26 mouse cellular contexts compared by ENCODE assay signal in genomic region chr4:46043361-46043760, GRCm38 (mm10). TPM values are rescaled to one million over a fixed set of nuclear protein-coding genes. Genes with fewer than 3 reads are reported as not detected.
A peak's percentile ranks its signal among the peaks of the same experiment; 100 is the strongest.
DNase-seq lines count a peak whose midpoint lies in the region; ATAC-seq and TF ChIP-seq lines count a peak whose summit lies in the region.
"Had no signal": no experiment of that assay in that cellular context is flagged by ENCODE, and none has a peak within 500 bp of the region (broad histone marks: within the 10 kb centered on the region; RNA-seq: fewer than 3 reads in every experiment).

No protein-coding gene starts in this region.

- H3K4me2 ChIP-seq in heart, embryonic 13.5 days: peak overlapping the region; percentile 84
- H3K4me2 ChIP-seq in liver, embryonic 11.5 days: peak overlapping the region; percentile 93
- peak overlapping the region; percentile 38 for H3K4me2 ChIP-seq in myocyte (ENCODE audit: low read depth)
- H3K4me2 ChIP-seq: forebrain, embryonic 15.5 days; hindbrain, embryonic 14.5 days; limb, embryonic 12.5 days had no signal

- no peaks in the 10 kb centered on the region for H3K79me2 ChIP-seq in myocyte (ENCODE audit: control insufficient read depth, insufficient read depth)

- no peak overlapping the region for H3ac ChIP-seq in myocyte (ENCODE audit: control insufficient read depth, insufficient read length)

- 31% methylated on average over 8 of the region's 8 CpGs for WGBS in heart, embryonic 13.5 days
- WGBS in liver, embryonic 11.5 days: 72% methylated on average over 8 of the region's 8 CpGs

- H3K4me1 ChIP-seq in erythroblast, embryonic 14.5 days (ENCODE audit: control insufficient read depth): peaks cover 79% of the 10 kb centered on the region
- H3K4me1 ChIP-seq in heart, embryonic 13.5 days: peaks cover 86% of the 10 kb centered on the region
- H3K4me1 ChIP-seq in liver, embryonic 11.5 days (replicated peaks; ENCODE audit: control insufficient read depth, insufficient read depth, low read length): peaks cover 29% of the 10 kb centered on the region

- H3K27ac ChIP-seq in heart, embryonic 13.5 days (replicated peaks): peak overlapping the region; percentile 100
- no peak overlapping the region for H3K27ac ChIP-seq in liver, embryonic 11.5 days (ENCODE audit: low read depth, low read length)
- H3K27ac ChIP-seq: forebrain, embryonic 15.5 days; hindbrain, embryonic 14.5 days; limb, embryonic 12.5 days had no signal

- H3K9me3 ChIP-seq in erythroblast, embryonic 14.5 days (ENCODE audit: control insufficient read depth, low read length): no peaks in the 10 kb centered on the region
- no peaks in the 10 kb centered on the region for H3K9me3 ChIP-seq in heart, embryonic 13.5 days
- no peaks in the 10 kb centered on the region for H3K9me3 ChIP-seq in liver, embryonic 11.5 days (ENCODE audit: control insufficient read depth, low read length)
- H3K9me3 ChIP-seq: forebrain, embryonic 10.5 days; forebrain, embryonic 15.5 days; limb, embryonic 12.5 days had no signal

- H3K36me3 ChIP-seq in erythroblast, embryonic 14.5 days (ENCODE audit: control insufficient read depth): peaks cover 86% of the 10 kb centered on the region
- H3K36me3 ChIP-seq in heart, embryonic 13.5 days: peaks cover 25% of the 10 kb centered on the region
- no peaks in the 10 kb centered on the region; the same call in 1 of the 2 replicates for H3K36me3 ChIP-seq in liver, embryonic 11.5 days (ENCODE audit: control insufficient read depth, insufficient read depth, low read length)
- no peaks in the 10 kb centered on the region for H3K36me3 ChIP-seq in myocyte (ENCODE audit: control insufficient read depth, insufficient read depth)
- H3K36me3 ChIP-seq: forebrain, embryonic 10.5 days; forebrain, embryonic 15.5 days; limb, embryonic 12.5 days had no signal

- intact Hi-C loops in heart, postnatal 10 days (cut with DNase I): no loop called here

- no peak for TF ChIP-seq POLR2A in myocyte (IDR thresholded peaks at IDR 0.05; ENCODE audit: insufficient read length, low read depth)

- H3K4me3 ChIP-seq in erythroblast, embryonic 14.5 days (replicated peaks): peak overlapping the region; percentile 90
- peak overlapping the region; percentile 90 for H3K4me3 ChIP-seq in heart, embryonic 13.5 days
- no peak overlapping the region; the same call in 1 of the 2 replicates for H3K4me3 ChIP-seq in liver, embryonic 11.5 days (ENCODE audit: low read depth, low read length)
- no peak overlapping the region for H3K4me3 ChIP-seq in myocyte
- H3K4me3 ChIP-seq: forebrain, embryonic 15.5 days; limb, embryonic 12.5 days had no signal

- H3K9ac ChIP-seq in heart, embryonic 13.5 days: peak overlapping the region; percentile 91
- H3K9ac ChIP-seq in liver, embryonic 11.5 days (ENCODE audit: low read depth, low read length): no peak overlapping the region
- H3K9ac ChIP-seq: forebrain, embryonic 15.5 days; hindbrain, embryonic 14.5 days; limb, embryonic 12.5 days had no signal

- no peak for ATAC-seq in erythroblast, adult 5-6 weeks (replicated peaks; ENCODE audit: low FRiP score, poor library complexity, severe bottlenecking)
- ATAC-seq in heart, embryonic 13.5 days (ENCODE audit: extremely low read depth, insufficient number of reproducible peaks, low FRiP score, low TSS enrichment): no peak
- no peak for ATAC-seq in liver, embryonic 11.5 days (replicated peaks; ENCODE audit: low FRiP score)
- ATAC-seq: activated CD4-positive, CD25-positive, alpha-beta regulatory T cell, adult 4 months; forebrain, embryonic 15.5 days; inflammation-experienced regulatory T-cells, adult 6 months; lung, postnatal 0 days had no signal

- peaks cover 12% of the 10 kb centered on the region for H3K27me3 ChIP-seq in erythroblast, embryonic 14.5 days (ENCODE audit: control insufficient read depth)
- peaks cover 18% of the 10 kb centered on the region for H3K27me3 ChIP-seq in heart, embryonic 13.5 days (replicated peaks)
- H3K27me3 ChIP-seq in liver, embryonic 11.5 days (replicated peaks; ENCODE audit: control insufficient read depth, insufficient read depth, low read length): peaks cover 19% of the 10 kb centered on the region
- no peaks in the 10 kb centered on the region for H3K27me3 ChIP-seq in myocyte (ENCODE audit: control insufficient read depth, insufficient read depth, insufficient read length)

- no peak for DNase-seq in heart, postnatal 10 days
- DNase-seq in liver, embryonic 11.5 days (ENCODE audit: low spot score): no peak
- no peak for DNase-seq in liver
- DNase-seq in adrenal gland, adult 8-10 months: no peak
- DNase-seq: adrenal gland, adult 2 months; cerebellum, adult 8-10 months; cerebellum, postnatal 36 days; kidney, adult 11 months; kidney, postnatal 25 days; lung, adult 18-20 months; lung, postnatal 4 days; midbrain, embryonic 14.5 days; right cerebral cortex, postnatal 25 days; spleen, adult 18-20 months; thymus, postnatal 25 days had no signal

TF ChIP-seq in myocyte, 11 proteins besides CTCF, POLR2A, EP300 and RAD21:
- TF ChIP-seq MYOG (IDR thresholded peaks at IDR 0.05; ENCODE audit: control insufficient read depth in 1 of 3, insufficient read depth in 1 of 3, insufficient read length in 2 of 3, low read depth in 2 of 3) (peak in 1 of 3 experiments; percentile 51), REST (IDR thresholded peaks at IDR 0.05; ENCODE audit: insufficient read depth, insufficient read length) (no peak), USF1 (IDR thresholded peaks at IDR 0.05; ENCODE audit: low read depth) (no peak), SRF (IDR thresholded peaks at IDR 0.05; ENCODE audit: control insufficient read depth, insufficient read length, low read depth) (no peak), POLR2AphosphoS2 (IDR thresholded peaks at IDR 0.05; ENCODE audit: insufficient read length, low read depth) (no peak), E2F4 (IDR thresholded peaks at IDR 0.05; ENCODE audit: insufficient read depth) (no peak), MAX (IDR thresholded peaks at IDR 0.05; ENCODE audit: low read depth) (no peak), TCF3 (IDR thresholded peaks at IDR 0.05; ENCODE audit: insufficient read length, low read depth) (no peak), TCF12 (IDR thresholded peaks at IDR 0.05; ENCODE audit: insufficient read depth, poor library complexity, severe bottlenecking) (no peak), CEBPB (IDR thresholded peaks at IDR 0.05; ENCODE audit: insufficient read depth, poor library complexity, severe bottlenecking) (no peak), MYOD1 (IDR thresholded peaks at IDR 0.05; ENCODE audit: control insufficient read depth in 1 of 3, insufficient read length in 2 of 3, low read depth in 2 of 3) (peak; percentile 9 to 92 (median 39))
TF ChIP-seq in myocyte: peak in this region for 2.

RNA-seq across cellular contexts. Expression of gene Tmod1, which starts 4.6 kb away (rescaled TPM):
- polyA plus RNA-seq in erythroblast, embryonic 14.5 days (2012): 22.7 and 25.0 TPM in 2 replicates
- 129 and 139 TPM in 2 replicates for total RNA-seq in erythroblast, adult 5-6 weeks (2015; ENCODE audit: low replicate concordance)
- total RNA-seq in erythroblast, adult 5-6 weeks (2017; ENCODE audit: low replicate concordance): 146 and 185 TPM in 2 replicates
- 171 and 182 TPM in 2 replicates for polyA plus RNA-seq in heart, embryonic 13.5 days (2015; fragmentation: Nextera tagmentation; extraction: Ambion mirVana)
- 100 to 1,000 TPM; 263 to 279 TPM for total RNA-seq in heart, postnatal 10 days (2021)
- polyA plus RNA-seq in liver, embryonic 11.5 days (2014; fragmentation: Nextera tagmentation; extraction: Ambion mirVana): 27.1 and 28.6 TPM in 2 replicates
- 36.6 TPM for polyA plus RNA-seq in myocyte (2012; fragmentation: generic; extraction: Trizol)
- total RNA-seq in adrenal gland, adult 8-10 months (2022): 10 to 100 TPM in 2 of 4 experiments, 1 to 10 TPM in 2; 4.5 to 14.8 (median 9.2) TPM

Comparison
In these comparisons a context has a peak if more than half of its experiments do, and no peak if none do; other contexts are left out.
1. H3K4me3 ChIP-seq: peak in erythroblast, embryonic 14.5 days (single experiment) and heart, embryonic 13.5 days (single experiment); none in liver, embryonic 11.5 days (single experiment) and myocyte (single experiment).
2. H3K4me2 ChIP-seq: peak in every context shown above with its lines; median percentile 93 in liver, embryonic 11.5 days; 84 in heart, embryonic 13.5 days; 38 in myocyte.